Mouse (Mus musculus) liver, adult 2 months (tissue): ENCODE results near the gene Angptl2. TPM values are rescaled to one million over a fixed set of nuclear protein-coding genes. Genes with fewer than 3 reads are reported as not detected.

Source experiments
- DNase-seq: peaks from one replicate; pipeline ENCODE4 v3.0.0-alpha.2; 2011; ENCODE audit warnings: low read depth, low spot score; ENCODE audit errors: extremely low read depth
- H3K27ac ChIP-seq: fragments of 200-500 bp; replicated peaks from 2 replicates; pipeline ENCODE4 v1.5.1; 2012; ENCODE audit warnings: low read depth, mild to moderate bottlenecking, control low read depth, inconsistent platforms, low read length; ENCODE audit not compliant: insufficient read depth
- H3K27me3 ChIP-seq: fragments of 200-500 bp; 2 replicates; pipeline ENCODE4 v1.6.1; 2012; ENCODE audit warnings: mild to moderate bottlenecking, moderate library complexity, low read length, inconsistent platforms; ENCODE audit not compliant: control insufficient read depth, insufficient read depth
- H3K36me3 ChIP-seq: fragments of 200-500 bp; 2 replicates; pipeline ENCODE4 v1.6.1; 2012; ENCODE audit warnings: low read length, inconsistent platforms; ENCODE audit not compliant: control insufficient read depth, insufficient read depth
- H3K4me1 ChIP-seq: fragments of 200-500 bp; 2 replicates; pipeline ENCODE4 v1.6.1; 2011; ENCODE audit warnings: low read length; ENCODE audit not compliant: control insufficient read depth, insufficient read depth
- H3K4me3 ChIP-seq: fragments of 200-500 bp; 2 replicates; pipeline ENCODE4 v1.5.1; 2011; ENCODE audit warnings: low read depth, mild to moderate bottlenecking, control low read depth, low read length, moderate library complexity; ENCODE audit not compliant: insufficient read depth
- H3K79me2 ChIP-seq: fragments of 200-500 bp; 2 replicates; pipeline ENCODE4 v1.6.1; 2012; ENCODE audit warnings: inconsistent platforms, mild to moderate bottlenecking, low read length, moderate library complexity; ENCODE audit not compliant: control insufficient read depth, insufficient read depth
- H3K9ac ChIP-seq: fragments of 200-500 bp; 2 replicates; pipeline ENCODE4 v1.6.1; 2012; ENCODE audit warnings: low read depth, mild to moderate bottlenecking, control low read depth, inconsistent platforms, low read length
- CTCF ChIP-seq: fragments of 200-500 bp; IDR thresholded peaks from 2 replicates; pipeline ENCODE4 v1.5.1; 2011; ENCODE audit warnings: low read depth, low read length, control low read depth
- POLR2A ChIP-seq: fragments of 200-500 bp; IDR thresholded peaks from 2 replicates; pipeline ENCODE4 v1.6.1; 2011; ENCODE audit warnings: low read length, control low read depth; ENCODE audit not compliant: insufficient read depth; ENCODE audit errors: extremely low read depth
- WGBS: fragments of 180-500 bp; shearing (Covaris S2); methylation state at CpG from one replicate; pipeline ENCODE4 v1.1.7; 2018; 5-methylcytosine and 5-hydroxymethylcytosine counted together
- polyA plus RNA-seq: library from polyadenylated mRNA; depleted of rRNA; stranded (reverse); fragments of >200 nt; gene quantifications from 2 replicates; pipeline ENCODE4 v1.2.3, GENCODE M21; 2012
- total RNA-seq: library from RNA; depleted of rRNA; stranded (reverse); fragments of >200 nt; gene quantifications from 2 replicates; pipeline ENCODE4 v1.2.3, GENCODE M21; 2014

Angptl2 gene
- total and polyA plus RNA-seq, 2 experiments = 11.3 to 17.0 TPM

DNA sequence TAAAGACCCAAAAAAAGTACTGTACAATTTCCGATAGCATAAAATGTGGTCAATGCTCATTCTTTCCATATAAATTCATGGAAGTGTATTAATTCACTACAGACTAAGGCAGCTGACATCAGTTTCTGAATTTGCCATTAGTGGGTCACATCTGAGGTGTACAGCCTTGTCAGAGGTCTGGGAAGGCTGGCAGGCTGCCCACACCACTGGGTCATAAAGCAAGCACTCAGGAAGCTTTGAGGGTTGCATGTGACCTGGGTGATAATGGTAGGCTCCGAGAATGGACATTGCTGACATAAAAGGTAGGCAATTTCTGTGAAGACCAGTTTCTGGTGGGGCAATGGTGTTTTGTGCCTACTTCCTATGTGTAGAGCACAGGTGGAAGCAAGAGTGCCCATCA lies 28.0 kb upstream of the Angptl2 start:
- no peak for TF ChIP-seq CTCF
- no peak for TF ChIP-seq POLR2A
- 80% methylated on average over 2 of the region's 2 CpGs for WGBS
- DNase-seq = no peak
- no peaks in the 10 kb centered on the region for H3K27me3 ChIP-seq
- H3K36me3 ChIP-seq = no peaks in the 10 kb centered on the region
- H3K4me3 ChIP-seq = no peak overlapping the region
- H3K4me1 ChIP-seq = no peaks in the 10 kb centered on the region
- no peaks in the 10 kb centered on the region for H3K79me2 ChIP-seq
- no peak overlapping the region for H3K9ac ChIP-seq
- no peak overlapping the region for H3K27ac ChIP-seq

GRCm38 (mm10) chr2:33188925-33189670 lies 26.8 kb upstream of the Angptl2 start:
- WGBS = 89% methylated on average over 6 of the region's 6 CpGs
- no peak overlapping the region for H3K9ac ChIP-seq
- no peaks in the 10 kb centered on the region for H3K79me2 ChIP-seq
- TF ChIP-seq CTCF (no peak), POLR2A (no peak)
- no peaks in the 10 kb centered on the region for H3K36me3 ChIP-seq
- H3K4me3 ChIP-seq = no peak overlapping the region
- DNase-seq = no peak
- H3K27me3 ChIP-seq = no peaks in the 10 kb centered on the region
- H3K4me1 ChIP-seq = no peaks in the 10 kb centered on the region
- no peak overlapping the region for H3K27ac ChIP-seq

DNA sequence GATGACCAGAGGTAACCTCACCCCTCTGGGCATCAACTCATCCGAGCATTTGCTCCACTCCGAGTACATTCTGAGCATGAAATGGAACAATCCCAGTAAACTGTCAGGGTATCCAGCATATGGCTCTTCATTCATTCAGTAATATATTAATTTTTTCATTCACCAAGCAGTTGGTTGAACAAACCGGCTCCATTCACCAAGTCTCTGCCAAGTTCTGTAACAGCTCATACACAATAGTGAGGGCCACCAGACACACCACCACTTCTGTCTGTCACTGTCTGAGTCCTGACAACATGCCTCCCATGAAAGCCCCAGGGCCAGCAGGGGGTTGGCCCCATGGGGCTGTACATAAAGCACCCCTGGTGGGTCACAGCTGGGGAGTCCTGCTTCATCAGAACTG lies 25.9 kb upstream of the Angptl2 start:
- Histone ChIP-seq H3K27ac (no peak overlapping the region), H3K4me1 (no peaks in the 10 kb centered on the region), H3K36me3 (no peaks in the 10 kb centered on the region), H3K79me2 (no peaks in the 10 kb centered on the region), H3K4me3 (no peak overlapping the region), H3K27me3 (no peaks in the 10 kb centered on the region), H3K9ac (no peak overlapping the region)
- no peak for DNase-seq
- 94% methylated on average over 3 of the region's 3 CpGs for WGBS
- TF ChIP-seq CTCF (no peak), POLR2A (no peak)

DNA sequence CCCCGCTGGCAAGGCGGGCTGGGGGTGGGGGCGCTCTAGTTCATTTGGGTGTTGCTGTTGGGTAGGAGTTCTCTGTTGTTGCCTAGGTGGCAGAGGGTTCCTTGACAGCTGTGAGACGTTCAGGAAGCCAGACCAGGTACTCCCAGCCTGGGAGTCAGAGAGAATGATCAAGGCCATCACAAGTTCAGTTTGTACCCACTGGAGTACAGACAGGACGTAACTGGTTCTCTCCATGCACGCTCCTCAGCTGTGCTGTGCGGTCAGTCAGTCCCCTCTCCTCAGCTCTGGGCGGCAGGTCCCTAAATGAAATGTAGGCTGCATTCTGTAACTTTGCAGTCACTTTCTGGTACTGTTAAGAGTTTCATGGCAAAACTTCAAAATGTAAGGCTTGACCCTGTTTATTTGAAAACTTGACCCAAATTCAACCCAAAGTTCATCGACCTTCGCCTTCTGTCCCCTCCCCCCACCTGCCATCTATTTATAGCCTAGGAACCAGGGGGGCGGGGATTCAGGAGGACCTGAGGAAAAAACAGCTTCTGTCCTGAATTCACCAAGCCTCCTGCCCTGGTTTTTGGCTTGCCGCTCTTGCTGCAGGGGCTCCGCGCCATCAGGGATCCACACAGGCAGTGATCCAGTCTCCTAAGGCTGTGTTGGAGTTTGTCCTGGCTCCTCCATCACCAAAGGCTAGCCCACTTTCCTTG lies 15.4 kb upstream of the Angptl2 start:
- Histone ChIP-seq H3K27ac (no peak overlapping the region), H3K27me3 (no peaks in the 10 kb centered on the region), H3K4me1 (peaks cover 7% of the 10 kb centered on the region), H3K4me3 (no peak overlapping the region), H3K79me2 (no peaks in the 10 kb centered on the region), H3K36me3 (no peaks in the 10 kb centered on the region), H3K9ac (no peak overlapping the region)
- no peak for TF ChIP-seq CTCF
- TF ChIP-seq POLR2A = no peak
- DNase-seq = peak; percentile 68
- 49% methylated on average over 14 of the region's 14 CpGs for WGBS

DNA sequence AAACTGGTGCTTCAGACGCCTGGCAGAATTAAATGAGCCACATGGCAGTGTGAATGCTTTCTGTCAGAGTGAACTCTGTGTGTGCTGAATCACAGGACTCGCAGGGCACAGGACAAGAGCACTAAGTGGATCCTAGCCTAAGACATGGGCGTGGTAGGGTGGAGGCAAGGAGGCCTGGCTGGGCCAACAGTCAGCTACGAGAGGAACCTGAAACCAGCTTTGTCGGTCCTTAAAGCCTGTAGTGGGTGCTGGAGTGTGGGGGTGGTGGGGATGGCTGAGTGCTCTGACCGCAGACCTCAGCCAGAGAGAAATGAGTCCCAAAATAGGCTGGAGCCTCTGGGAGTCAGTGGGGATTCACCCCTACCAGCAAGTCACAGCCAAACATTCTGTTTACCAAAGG lies 12.6 kb upstream of the Angptl2 start:
- Histone ChIP-seq H3K79me2 (no peaks in the 10 kb centered on the region), H3K27me3 (no peaks in the 10 kb centered on the region), H3K4me3 (no peak overlapping the region), H3K9ac (no peak overlapping the region), H3K4me1 (peaks cover 7% of the 10 kb centered on the region), H3K36me3 (no peaks in the 10 kb centered on the region), H3K27ac (no peak overlapping the region)
- WGBS = 74% methylated on average over 6 of the region's 6 CpGs
- no peak for DNase-seq
- TF ChIP-seq POLR2A = no peak
- no peak for TF ChIP-seq CTCF

- no peaks in the 10 kb centered on the region for H3K27me3 ChIP-seq
- WGBS = 71% methylated on average over 5 of the region's 5 CpGs
- no peak for DNase-seq
- H3K4me3 ChIP-seq = no peak overlapping the region
- H3K79me2 ChIP-seq = no peaks in the 10 kb centered on the region
- H3K4me1 ChIP-seq = peaks cover 7% of the 10 kb centered on the region
- no peak overlapping the region for H3K9ac ChIP-seq
- TF ChIP-seq POLR2A (no peak), CTCF (no peak)
- H3K36me3 ChIP-seq = no peaks in the 10 kb centered on the region
- no peak overlapping the region for H3K27ac ChIP-seq
Measured at GRCm38 (mm10) chr2:33204980-33205379, 10.9 kb upstream of the Angptl2 start.
